Mouse (Mus musculus): ENCODE results near the gene Mgat5b.

Mgat5b gene

GRCm38 (mm10) chr11:116982543-116982942 lies 63.9 kb downstream of the Mgat5b start:
- DNase-seq, result no peak

GRCm38 (mm10) chr11:116985504-116986385 lies 67.1 kb downstream of the Mgat5b start:
- DNase-seq, result peak; percentile 94

GRCm38 (mm10) chr11:116988131-116988530 lies 69.5 kb downstream of the Mgat5b start:
- DNase-seq, result no peak

GRCm38 (mm10) chr11:116990231-116990630 lies 71.6 kb downstream of the Mgat5b start:
- DNase-seq, result no peak

- DNase-seq, result no peak
These were observed 72.7 kb downstream of the Mgat5b start for GRCm38 (mm10) chr11:116991410-116991809.

- no peak for DNase-seq
These were observed 73.3 kb downstream of the Mgat5b start for GRCm38 (mm10) chr11:116991964-116992363.

GRCm38 (mm10) chr11:116994095-116994582 lies 75.5 kb downstream of the Mgat5b start:
- no peak for DNase-seq

GRCm38 (mm10) chr11:116996976-116997375 lies 78.3 kb downstream of the Mgat5b start:
- DNase-seq, result no peak

- no peak for DNase-seq
These were observed 80.3 kb downstream of the Mgat5b start for GRCm38 (mm10) chr11:116998935-116999334.

GRCm38 (mm10) chr11:117000219-117000618 lies 81.6 kb downstream of the Mgat5b start:
- DNase-seq, result no peak

GRCm38 (mm10) chr11:117001789-117002188 lies 83.1 kb downstream of the Mgat5b start:
- DNase-seq, result no peak

GRCm38 (mm10) chr11:117003503-117003902 lies 84.8 kb downstream of the Mgat5b start:
- DNase-seq, result no peak

GRCm38 (mm10) chr11:117004277-117004676 lies 85.6 kb downstream of the Mgat5b start:
- no peak for DNase-seq

- no peak for DNase-seq
These were observed 98.8 kb downstream of the Mgat5b start for GRCm38 (mm10) chr11:117017462-117017861.

GRCm38 (mm10) chr11:117018410-117018809 lies 99.7 kb downstream of the Mgat5b start:
- DNase-seq, result peak; percentile 93

GRCm38 (mm10) chr11:117021026-117021425 lies 102.4 kb downstream of the Mgat5b start:
- no peak for DNase-seq

GRCm38 (mm10) chr11:117023537-117023936 lies 104.9 kb downstream of the Mgat5b start:
- no peak for DNase-seq

GRCm38 (mm10) chr11:117027681-117028080 lies 109.0 kb downstream of the Mgat5b start:
- DNase-seq, result no peak

- DNase-seq, result no peak
These were observed 110.4 kb downstream of the Mgat5b start for GRCm38 (mm10) chr11:117028861-117029568.

- no peak for DNase-seq
These were observed 110.9 kb downstream of the Mgat5b start for GRCm38 (mm10) chr11:117029569-117029955.

- no peak for DNase-seq
These were observed 111.4 kb downstream of the Mgat5b start for GRCm38 (mm10) chr11:117030018-117030417.

- DNase-seq, result no peak
These were observed 111.9 kb downstream of the Mgat5b start for GRCm38 (mm10) chr11:117030471-117031101.

- DNase-seq, result no peak
These were observed 112.6 kb downstream of the Mgat5b start for GRCm38 (mm10) chr11:117031249-117031648.
